Mouse (Mus musculus) ovary, postnatal 14 days (tissue): ENCODE measurements around the gene Rraga.

ENCODE experiments used
- DNase-seq: peaks from one replicate; pipeline ENCODE4 v3.0.0; 2022; ENCODE audit warnings: low spot score

The Rraga gene

GRCm38 (mm10) chr4:86575283-86575983 is at the start of gene Rraga:
Rraga (plus strand) TSS chr4:86575668.
- peak; percentile 94 for DNase-seq

- no peak for DNase-seq
Measured at GRCm38 (mm10) chr4:86527162-86528136, 48.0 kb upstream of the Rraga start.

- DNase-seq: no peak
Measured at GRCm38 (mm10) chr4:86529161-86529560, 46.3 kb upstream of the Rraga start.

- DNase-seq: no peak
Measured at GRCm38 (mm10) chr4:86533406-86534090, 41.9 kb upstream of the Rraga start.

GRCm38 (mm10) chr4:86534091-86534481 is 41.4 kb upstream of the Rraga start:
- DNase-seq: no peak

- no peak for DNase-seq
Measured at GRCm38 (mm10) chr4:86537972-86538371, 37.5 kb upstream of the Rraga start.

- no peak for DNase-seq
Measured at GRCm38 (mm10) chr4:86538936-86539335, 36.5 kb upstream of the Rraga start.

- DNase-seq: no peak
Measured at GRCm38 (mm10) chr4:86541573-86541972, 33.9 kb upstream of the Rraga start.

- DNase-seq: no peak
Measured at GRCm38 (mm10) chr4:86543999-86544398, 31.5 kb upstream of the Rraga start.

- no peak for DNase-seq
Measured at GRCm38 (mm10) chr4:86545615-86546014, 29.9 kb upstream of the Rraga start.

GRCm38 (mm10) chr4:86548332-86548731 is 27.1 kb upstream of the Rraga start:
- DNase-seq: no peak

GRCm38 (mm10) chr4:86555035-86555707 is 20.3 kb upstream of the Rraga start:
- DNase-seq: no peak

GRCm38 (mm10) chr4:86557371-86557770 is 18.1 kb upstream of the Rraga start:
- DNase-seq: no peak

GRCm38 (mm10) chr4:86558228-86558627 is 17.2 kb upstream of the Rraga start, which contains the start of gene Saxo1:
Saxo1 (minus strand) TSS chr4:86558328.
- no peak for DNase-seq

- no peak for DNase-seq
Measured at GRCm38 (mm10) chr4:86559006-86559405, 16.5 kb upstream of the Rraga start.

- DNase-seq: no peak
Measured at GRCm38 (mm10) chr4:86561061-86561460, 14.4 kb upstream of the Rraga start.

GRCm38 (mm10) chr4:86574939-86575282 is 557 bp upstream of the Rraga start:
- no peak for DNase-seq

- no peak for DNase-seq
Measured at GRCm38 (mm10) chr4:86576120-86576541, 663 bp downstream of the Rraga start.

GRCm38 (mm10) chr4:86576630-86577225 is 1.3 kb downstream of the Rraga start:
- no peak for DNase-seq

GRCm38 (mm10) chr4:86580056-86580455 is 4.6 kb downstream of the Rraga start:
- no peak for DNase-seq

- DNase-seq: no peak
Measured at GRCm38 (mm10) chr4:86580591-86580990, 5.1 kb downstream of the Rraga start.
